Mouse (Mus musculus) brain, embryonic 14.5 days (tissue): ENCODE measurements at regions not wholly inside any gene's neighbourhood (a gene's known extent, or its start where the extent isn't known, plus 50 kb on each side); places are given as distances from the start of the nearest gene placed in this dataset.

ENCODE experiments used
- CTCF ChIP-seq: fragments of 200-500 bp; IDR thresholded peaks from 2 replicates; pipeline ENCODE4 v1.5.1; 2012; ENCODE audit warnings: inconsistent platforms, mild to moderate bottlenecking, moderate library complexity, borderline replicate concordance; ENCODE audit not compliant: insufficient read depth, insufficient read length; ENCODE audit errors: extremely low read depth
- POLR2A ChIP-seq: fragments of 200-500 bp; IDR thresholded peaks from 2 replicates; pipeline ENCODE4 v1.6.1; 2012; ENCODE audit warnings: mild to moderate bottlenecking, inconsistent platforms, borderline replicate concordance; ENCODE audit not compliant: poor library complexity, insufficient read depth, insufficient read length, severe bottlenecking; ENCODE audit errors: extremely low read depth

GRCm38 (mm10) chr4:152788431-152788830 is 310.8 kb upstream of the Kcnab2 start:
- TF ChIP-seq POLR2A = no peak
- TF ChIP-seq CTCF = no peak
